Mouse (Mus musculus): ENCODE results near the gene Ccdc177.

The Ccdc177 gene

GRCm38 (mm10) chr12:80785597-80785996, 25.1 kb upstream of the Ccdc177 start:
- no peak for DNase-seq (ENCODE audit: extremely low read depth, low read depth)

- peak; percentile 77 for DNase-seq (ENCODE audit: extremely low read depth, low read depth)
Observed at GRCm38 (mm10) chr12:80785005-80785404, 24.5 kb upstream of the Ccdc177 start.

DNA sequence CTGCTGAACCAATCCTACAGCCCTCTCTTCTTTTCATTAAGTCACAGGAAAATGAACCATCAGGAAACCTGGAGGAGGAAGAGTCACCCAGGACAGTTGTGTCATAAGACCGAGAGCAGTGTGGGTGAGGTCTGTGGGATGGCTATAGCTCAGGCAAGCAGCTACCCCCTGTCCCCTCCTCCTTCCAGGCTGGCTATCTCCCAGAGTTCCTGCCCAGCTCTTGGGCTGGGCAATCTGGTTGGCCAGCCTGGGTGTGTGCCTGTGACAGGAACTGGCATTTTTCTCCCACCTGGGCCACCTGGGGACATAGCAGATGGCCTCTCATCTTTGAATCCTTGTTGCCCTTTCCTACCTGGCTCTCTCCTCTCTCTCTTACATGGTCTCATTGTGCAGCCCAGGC, 23.4 kb upstream of the Ccdc177 start:
- no peak for DNase-seq (ENCODE audit: extremely low read depth, low read depth)

DNA sequence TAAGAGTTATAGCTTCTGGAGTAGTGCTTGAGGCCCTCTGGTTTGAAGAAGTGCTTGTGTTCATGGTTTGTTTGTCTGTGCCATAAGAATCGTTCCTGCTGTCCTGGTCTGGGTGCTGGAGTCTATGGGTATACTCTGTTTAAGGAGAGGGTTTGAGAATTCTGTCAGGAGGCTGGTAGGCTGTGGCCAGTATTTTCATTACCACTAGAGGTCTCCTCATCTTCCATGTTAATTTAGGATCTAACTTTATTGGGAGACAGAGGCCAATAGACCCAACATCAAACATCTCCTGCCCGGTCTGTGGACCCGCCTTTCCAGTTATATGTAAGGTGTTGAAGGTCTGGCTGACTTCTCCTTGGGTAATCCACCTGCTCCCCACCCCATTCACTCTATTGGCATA, 22.4 kb upstream of the Ccdc177 start:
- DNase-seq (ENCODE audit: extremely low read depth, low read depth): no peak

DNA sequence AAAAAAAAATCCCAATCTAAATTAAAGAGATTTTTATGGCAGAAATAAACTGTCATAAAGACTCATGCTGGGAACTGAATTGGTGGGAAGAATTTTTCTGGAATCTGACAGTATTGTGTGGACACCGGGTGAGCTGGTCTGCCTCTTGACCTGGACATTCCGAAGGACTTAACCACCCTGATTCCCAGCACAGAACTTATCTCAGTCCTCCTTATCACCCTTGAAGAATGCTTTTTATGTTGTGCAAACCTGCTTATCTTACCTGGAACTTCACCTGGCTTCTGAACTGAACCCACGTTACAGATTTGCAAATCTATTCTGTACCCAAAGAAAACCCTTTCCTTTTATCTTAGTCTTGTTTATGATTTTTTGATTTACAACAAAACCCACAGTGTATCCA, 21.7 kb upstream of the Ccdc177 start:
- DNase-seq (ENCODE audit: extremely low read depth, low read depth): no peak

DNA sequence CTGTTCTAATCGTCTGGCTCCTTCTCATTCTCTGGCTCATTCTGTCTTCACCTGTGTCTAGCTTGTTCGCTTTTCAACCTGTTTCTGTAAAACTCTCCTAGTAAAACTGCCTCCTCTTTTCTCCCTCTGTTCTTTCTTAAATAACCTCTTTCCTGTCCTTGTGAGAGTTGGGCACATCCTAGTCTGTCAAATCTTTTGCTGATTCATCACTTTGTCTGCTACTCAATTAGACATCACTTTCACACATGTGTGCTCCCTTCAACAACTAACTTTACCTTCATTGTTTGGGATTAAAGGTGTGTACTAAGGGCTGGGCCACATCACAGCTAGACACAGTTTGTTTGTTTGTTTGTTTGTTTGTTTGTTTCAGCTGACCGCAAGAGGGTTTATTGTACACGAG, 19.3 kb upstream of the Ccdc177 start:
- no peak for DNase-seq (ENCODE audit: extremely low read depth, low read depth)

DNA sequence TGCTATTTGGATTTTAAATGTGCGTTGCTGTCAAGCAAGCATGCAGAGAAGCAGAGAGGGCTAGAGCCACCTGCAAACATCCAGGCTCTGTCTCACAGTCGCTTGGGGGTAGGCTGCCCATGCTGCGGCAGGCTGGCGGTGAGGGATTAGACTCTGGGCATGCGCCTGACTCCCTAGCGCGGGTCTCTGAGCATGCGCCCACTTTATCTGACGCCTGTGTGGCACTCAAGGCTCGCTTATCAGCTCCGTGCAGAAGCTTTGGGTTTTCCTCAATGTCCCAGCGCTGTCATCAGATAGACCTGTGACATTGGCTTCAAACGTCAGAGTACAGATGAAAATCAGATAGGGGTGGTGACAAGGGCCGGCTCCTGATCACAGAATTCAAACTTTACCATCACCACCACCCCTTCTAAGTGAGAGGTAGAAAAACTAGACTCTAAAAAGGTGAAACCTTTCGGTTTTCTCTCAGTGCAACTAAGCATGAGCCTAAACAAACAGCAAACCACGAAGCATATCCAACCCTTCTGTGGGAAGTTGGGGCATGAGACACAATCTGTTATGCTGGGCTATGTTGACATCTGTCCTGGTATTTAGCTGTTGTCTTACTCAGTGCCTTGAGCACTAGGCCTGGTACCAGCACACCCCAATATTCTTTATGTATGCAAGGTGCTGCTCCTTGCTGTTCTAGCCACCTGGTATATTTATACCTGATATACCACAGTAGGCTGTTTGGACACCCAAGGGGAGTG, 17.9 kb upstream of the Ccdc177 start:
- DNase-seq (ENCODE audit: extremely low read depth, low read depth): peak; percentile 95

DNA sequence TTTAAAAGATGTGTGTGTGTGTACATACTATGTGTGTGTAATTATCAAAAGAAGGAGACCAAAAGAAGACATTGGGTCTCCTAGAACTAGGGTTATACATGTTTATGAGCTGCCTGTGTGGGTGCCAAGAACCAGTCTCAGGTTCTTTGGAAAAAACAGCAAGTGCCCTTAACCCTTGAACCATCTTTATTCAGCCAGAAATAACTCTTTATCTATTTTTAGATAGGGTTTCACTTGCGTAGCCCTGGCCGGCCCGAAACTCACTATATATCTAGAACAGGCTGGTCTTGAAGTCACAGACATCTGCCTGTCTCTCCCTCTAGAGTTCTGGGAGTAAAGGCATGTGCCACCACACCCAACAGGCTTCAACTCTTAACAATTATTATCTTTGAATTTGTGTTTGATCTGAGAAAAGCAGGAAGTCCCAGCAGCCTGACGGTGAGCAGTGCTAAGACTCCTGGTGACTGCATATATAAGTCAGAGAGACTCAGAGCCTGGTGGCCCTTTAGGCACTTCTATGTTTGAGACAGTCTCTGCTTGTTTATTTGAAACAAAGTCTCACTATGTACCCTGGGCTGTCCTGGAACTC, 15.7 kb upstream of the Ccdc177 start:
- peak; percentile 67 for DNase-seq (ENCODE audit: extremely low read depth, low read depth)

DNA sequence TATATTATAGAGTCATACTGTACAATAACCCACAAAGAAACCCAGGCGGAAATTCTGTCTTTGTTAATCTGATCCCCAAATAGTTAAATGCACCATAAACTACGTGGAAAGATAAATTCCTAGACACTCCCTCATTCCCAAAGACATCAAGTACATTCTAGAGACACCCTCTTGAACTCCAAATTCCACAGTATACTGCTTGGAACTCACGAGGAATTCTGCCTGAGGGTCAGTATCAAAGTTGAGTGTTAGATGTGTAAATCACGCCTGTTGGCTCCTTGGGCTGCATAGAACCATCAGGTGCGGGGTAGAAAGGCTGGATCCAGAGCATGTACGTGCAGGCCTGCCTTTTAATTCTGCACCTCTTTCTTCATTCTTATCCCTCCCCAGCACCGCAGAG, 14.3 kb upstream of the Ccdc177 start:
- DNase-seq (ENCODE audit: extremely low read depth, low read depth): no peak

- DNase-seq (ENCODE audit: extremely low read depth, low read depth): peak; percentile 62
Observed at GRCm38 (mm10) chr12:80769697-80770096, 9.2 kb upstream of the Ccdc177 start.

DNA sequence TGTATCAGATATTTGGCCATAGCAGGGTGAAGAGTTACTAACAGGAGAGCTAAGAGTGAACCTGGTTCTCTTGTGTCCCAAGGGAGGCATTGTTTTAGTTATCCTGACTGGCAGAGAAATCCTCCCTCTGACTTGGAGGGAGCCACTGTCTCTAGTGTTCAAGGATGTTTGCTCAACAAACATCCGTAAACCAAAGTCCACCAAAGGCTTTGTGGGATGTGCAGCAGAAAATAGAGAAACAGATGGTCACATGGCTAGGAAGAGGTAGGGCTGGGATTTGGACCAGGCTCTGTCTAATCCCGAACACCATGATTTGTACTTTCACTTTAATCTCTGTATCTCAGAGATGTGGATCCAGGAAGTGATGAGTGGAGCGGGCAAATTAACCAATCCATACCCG, 3.6 kb upstream of the Ccdc177 start:
- no peak for DNase-seq (ENCODE audit: extremely low read depth, low read depth)

DNA sequence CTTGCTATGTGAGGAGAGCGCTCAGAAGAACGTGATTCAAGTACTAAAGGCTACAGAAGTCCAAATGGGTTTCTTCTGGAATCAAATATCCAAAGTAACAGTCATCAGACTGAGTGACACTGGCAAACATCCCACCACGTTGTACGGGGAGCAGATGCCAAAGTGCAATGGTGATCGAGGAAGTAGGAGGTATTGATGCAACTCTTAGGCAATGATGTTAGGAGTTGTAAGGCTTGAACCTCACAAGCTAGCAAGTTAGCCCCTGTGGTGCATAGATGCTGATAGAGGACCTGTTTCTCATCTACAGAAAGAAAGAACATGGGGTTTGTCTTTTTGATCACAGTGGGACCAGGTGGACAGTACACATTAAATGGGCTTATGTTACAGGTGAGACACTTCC, 2.5 kb upstream of the Ccdc177 start:
- no peak for DNase-seq (ENCODE audit: extremely low read depth, low read depth)

DNA sequence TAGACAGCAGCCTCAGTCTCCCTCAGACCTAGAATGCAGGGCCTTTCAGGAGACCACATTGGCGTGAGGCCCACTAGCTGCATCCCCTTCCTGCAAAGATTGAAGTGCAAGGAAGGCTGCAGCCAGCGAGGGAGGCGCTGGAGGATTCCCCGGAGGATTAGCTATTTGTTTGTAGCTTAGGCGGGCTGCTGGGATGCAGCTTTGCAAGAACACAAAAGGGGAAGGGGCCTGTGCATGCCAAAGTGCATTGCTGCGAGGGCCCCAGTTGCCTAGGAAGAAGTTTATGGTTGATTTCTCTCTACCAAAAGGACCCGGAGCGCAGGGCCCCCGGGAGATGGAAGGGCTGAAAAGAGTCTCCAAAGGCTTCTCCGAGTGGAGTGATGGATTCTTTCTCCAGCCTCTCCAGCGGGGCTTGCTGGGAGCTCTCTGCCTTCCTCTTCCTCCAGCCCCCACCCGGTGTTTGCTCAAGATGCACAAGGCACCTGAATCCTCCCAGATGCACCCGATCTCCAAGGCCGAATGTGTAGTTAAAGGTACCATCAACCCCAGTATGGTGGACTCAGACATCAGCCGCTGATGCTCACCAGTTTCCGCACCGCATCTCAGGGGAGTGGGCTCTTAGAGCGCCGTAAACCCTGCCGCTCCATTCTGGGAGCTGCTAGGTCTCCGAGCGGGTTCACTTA, 633 bp downstream of the Ccdc177 start:
- DNase-seq (ENCODE audit: extremely low read depth, low read depth): no peak

GRCm38 (mm10) chr12:80759387-80759712, 1.1 kb downstream of the Ccdc177 start:
- DNase-seq (ENCODE audit: extremely low read depth, low read depth): no peak

DNA sequence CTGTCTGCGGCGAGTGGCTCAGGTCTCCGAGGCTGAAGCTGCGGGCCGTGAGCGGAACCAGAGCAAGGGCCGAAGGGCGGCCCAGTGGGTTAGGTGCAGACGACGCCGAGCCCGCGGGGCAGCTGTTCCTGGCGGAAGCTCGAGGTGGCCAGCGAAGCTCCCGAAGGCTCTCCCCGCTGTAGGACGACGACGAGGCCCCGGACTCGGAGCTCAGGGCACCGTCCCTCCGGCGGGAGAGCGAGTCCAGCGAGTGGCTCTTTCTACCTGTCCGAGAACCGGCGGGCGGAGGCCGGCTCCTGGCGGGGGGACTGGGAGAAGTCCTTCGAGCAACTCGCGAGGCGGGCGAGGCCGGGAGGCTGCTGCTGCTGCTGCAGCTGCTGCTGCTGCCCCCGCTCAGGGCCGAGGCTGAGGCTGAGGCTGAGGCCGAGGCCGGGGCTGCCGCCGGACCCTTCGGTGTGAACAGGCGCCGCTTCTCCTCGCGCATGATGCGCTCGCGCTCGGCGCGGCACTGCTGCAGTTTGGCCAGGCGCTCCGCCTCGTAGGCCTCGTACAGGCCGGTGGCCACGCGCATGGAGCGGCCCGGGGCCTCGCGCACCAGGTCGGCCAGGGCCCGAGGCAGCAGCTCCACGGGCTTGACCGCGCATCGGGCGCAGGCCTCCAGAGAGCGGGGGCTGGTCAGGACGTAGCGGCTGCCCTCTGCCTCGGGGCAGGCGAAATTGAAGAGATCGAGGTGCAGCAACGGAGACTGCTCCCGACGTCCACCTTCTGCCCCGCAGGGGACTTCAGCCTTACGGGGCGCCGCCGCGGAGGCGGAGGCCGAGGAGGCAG, 1.7 kb downstream of the Ccdc177 start:
- DNase-seq (ENCODE audit: extremely low read depth, low read depth): no peak

DNA sequence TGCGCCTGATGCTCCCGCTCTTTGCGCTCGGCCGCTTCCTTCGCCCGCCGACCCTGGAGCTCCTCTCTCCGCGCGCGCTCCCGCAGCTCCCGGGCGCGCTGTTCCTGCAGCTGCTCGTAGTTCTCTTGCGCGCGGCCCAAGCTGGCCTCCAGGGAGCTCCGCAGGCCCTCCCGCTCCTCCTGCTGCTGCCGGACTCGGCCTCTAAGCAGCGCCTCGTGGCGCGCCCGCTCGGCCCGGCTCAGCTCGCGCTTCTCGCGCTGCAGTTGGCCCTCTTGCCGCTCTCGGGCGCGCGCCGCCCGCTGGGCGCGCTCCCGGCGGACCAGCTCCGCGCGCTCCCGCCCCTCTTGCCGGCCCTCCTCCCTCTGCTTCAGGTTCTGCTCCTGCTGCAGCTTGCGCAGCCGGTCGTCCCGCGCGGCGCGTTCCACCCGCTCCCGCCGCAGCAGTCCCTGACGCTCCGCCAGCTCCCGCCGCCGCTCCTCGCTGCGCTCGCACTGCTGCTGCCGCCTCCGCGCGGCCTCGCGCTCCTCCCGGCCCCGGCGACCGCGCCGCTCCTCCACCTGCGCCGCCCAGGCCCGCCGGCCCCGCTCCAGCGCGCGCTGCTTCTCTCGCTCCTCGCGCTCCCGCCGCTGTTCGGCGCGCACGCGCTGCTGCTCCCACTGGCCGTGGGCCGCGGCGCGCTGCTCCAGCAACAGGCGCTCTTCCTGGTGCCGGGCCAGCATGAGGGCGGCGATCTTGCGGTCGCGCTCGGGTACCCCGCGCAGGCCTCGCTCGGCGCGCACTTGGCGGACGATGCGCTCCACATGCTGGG, 2.5 kb downstream of the Ccdc177 start:
- DNase-seq (ENCODE audit: extremely low read depth, low read depth): no peak

DNA sequence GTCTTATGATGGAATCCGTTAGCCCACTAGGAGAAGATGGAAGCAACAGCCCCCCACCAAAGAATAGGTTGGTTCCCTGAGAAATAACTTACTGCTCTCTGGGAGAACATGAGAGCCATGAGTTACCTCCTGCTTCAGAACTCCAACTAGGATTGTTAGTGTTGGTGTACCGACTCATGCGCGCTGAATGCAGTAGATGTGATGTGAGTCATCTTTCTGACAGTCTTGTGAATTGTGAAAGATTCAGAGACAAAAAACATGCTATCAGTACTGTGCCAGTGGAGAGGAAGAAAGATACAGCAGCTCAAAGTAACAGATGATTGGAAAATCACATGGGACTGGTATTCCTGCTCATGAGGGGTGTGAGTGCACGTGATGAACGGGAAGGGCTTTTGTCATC, 8.9 kb downstream of the Ccdc177 start:
- no peak for DNase-seq (ENCODE audit: extremely low read depth, low read depth)

- no peak for DNase-seq (ENCODE audit: extremely low read depth, low read depth)
Observed at GRCm38 (mm10) chr12:80746031-80746813, 14.3 kb downstream of the Ccdc177 start.

DNA sequence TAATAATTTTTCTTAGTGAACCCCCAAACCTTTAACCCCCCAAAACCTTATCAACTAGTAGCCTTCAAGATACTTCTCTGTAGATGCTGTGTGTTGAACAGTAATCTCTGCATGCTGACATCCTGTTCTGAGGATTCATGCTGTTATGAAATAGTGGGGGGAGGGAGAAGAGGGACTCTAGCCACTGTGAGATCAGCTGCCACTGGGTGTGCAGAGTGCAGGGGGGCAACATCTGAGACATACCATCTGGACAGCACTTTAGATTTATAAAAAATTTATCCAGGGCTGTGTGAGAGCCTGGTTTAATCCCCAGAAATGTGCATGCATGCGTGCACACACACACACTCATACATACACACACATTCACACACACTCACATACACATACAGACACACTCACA, 15.9 kb downstream of the Ccdc177 start:
- no peak for DNase-seq (ENCODE audit: extremely low read depth, low read depth)

- DNase-seq (ENCODE audit: extremely low read depth, low read depth): no peak
Observed at GRCm38 (mm10) chr12:80739482-80739881, 21.0 kb downstream of the Ccdc177 start.

GRCm38 (mm10) chr12:80737283-80737600, 23.2 kb downstream of the Ccdc177 start:
- no peak for DNase-seq (ENCODE audit: extremely low read depth, low read depth)

Data from MEL-GATA-1-ER (cell line).